Mouse (Mus musculus): ENCODE results near the gene B4galt1.

Gene B4galt1

DNA sequence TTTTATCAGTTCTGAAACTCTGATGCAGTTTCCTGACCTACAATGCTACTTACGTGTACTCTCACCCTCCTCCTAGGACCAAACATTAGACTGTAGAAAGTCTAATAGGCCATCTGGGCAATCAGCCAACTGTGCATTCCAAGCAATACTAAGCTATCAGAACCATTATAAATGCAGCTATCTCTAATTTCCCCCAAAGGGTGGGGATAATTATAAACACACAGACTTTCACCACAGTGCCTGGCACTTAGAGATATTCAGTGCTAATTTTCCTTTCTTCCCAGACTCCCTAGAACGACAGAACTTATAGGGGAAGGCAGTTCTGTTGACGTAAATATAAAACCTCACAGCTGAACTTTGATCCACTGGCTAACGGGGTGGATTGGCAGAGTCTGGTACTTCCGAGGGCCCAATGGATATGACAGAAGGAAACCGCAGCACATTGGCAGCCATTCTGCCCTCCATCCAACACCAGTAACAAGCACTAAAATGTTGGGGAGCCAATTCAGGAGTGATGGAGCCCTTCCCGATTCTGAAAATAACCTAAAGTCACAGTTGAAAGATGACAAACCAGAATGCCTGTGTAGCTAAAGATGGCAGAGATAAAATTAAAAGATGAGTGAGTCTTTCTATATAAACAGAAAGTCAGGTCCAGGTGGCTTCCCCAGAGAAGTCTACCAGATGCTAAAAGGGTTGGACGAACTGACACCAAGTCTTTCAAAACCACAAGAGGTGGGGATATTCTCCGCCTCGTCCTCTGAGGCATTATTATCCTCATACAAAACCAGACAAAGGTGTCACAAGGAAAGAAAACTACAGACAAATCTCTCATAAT is 16.1 kb downstream of the B4galt1 start:
- no peak for DNase-seq

DNA sequence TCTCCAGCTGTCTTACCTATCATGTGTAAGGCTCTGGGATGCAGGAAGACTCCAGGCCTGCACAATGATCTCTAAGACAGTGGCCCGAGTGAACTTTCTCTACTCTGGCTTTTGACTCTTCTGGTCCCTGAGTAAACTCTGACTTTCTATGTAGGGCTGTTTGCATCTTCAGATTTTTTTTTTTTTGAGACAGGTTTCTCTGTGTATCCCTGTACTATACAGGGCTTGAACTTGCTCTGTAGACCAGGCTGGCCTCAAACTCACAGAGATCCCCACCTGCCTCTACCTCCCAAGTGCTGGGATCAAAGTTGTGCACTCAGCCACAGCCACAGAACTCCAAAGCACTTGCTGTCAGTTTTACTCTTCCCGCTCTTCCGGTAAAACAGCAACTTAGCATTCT is 16.8 kb downstream of the B4galt1 start:
- DNase-seq = no peak

DNA sequence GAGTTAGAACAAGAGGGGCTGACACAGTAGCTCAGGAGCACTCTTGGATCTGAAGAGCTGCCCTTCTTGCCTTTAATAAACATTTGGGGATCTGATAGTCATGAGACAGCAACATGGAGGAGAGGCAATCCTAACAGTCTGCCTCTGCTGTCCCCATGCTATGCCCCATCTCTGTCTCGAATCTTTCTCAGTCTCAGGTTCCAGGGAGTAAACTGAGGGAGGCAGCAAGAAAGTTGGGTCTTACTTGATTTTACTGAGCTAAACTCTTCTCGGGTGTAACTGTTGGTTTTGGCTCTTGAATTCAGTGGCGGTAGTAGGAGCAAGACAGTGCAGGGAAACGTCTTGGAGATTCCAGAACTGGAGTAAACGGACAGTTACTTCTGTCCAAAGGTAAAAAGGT is 18.9 kb downstream of the B4galt1 start:
- DNase-seq = no peak

DNA sequence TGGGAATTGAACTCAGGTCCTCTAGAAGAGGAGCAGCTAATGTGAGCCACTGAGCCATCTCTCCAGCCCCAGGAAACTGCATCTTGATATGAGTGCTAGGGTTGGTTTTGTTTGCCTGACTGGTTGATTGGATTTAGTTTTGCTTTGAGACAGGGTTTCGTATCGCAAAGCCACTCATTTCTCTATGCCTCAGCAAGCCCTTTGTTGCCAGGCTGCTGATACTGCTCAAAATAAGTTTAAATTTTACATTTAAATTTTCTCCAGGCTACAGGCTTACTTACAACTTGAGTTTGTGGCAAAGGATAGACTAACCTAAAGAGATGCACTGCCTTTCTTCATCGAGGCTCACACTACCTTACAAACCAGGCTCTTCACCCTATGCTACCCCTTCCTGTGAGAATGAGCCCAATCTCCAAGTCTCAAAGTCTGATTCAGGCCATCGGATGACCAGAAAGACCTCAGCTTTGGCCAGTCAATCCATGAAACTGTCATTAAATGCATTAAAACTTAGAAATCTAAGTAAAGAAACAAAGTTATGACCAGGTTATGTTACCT is 19.5 kb downstream of the B4galt1 start:
- no peak for DNase-seq

DNA sequence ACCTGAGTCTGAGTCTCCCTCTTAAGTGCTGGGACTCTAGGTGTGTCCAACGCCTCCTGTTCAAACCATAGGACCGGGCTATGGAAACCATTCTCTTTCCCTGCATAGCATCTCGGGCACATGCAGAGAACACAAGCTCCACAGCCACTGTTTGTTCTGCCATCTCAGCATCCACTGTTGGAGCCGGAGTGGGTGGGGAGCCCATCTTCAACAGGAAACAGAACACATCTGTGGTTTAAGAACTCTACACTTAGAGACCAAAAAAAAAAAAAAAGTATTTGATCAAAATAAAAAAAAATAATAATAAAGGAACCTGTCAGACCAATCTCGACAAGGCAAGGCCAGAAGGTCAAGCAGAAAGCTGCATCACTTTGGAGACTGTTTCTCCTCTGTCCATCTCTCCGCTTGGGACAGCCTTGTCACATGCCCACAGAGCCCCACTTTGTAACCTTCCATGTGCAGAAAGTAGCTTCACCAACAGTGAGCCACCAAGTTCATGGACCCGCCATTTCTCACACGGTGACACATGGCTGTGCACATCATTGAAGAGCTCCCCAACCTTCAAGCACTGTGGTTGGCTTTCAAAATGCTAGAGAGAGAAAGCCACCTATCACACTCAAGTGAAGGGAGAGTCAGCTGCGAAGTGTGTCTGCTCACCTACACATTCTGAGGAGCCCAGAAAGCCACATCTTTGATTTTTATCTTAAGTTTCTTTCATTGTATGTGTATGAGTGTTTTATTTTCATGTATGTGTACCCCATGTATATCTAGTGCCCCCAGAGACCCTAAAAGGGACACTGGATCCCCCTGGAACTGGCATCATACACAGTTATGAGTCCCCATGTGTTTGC is 20.2 kb downstream of the B4galt1 start:
- no peak for DNase-seq

DNA sequence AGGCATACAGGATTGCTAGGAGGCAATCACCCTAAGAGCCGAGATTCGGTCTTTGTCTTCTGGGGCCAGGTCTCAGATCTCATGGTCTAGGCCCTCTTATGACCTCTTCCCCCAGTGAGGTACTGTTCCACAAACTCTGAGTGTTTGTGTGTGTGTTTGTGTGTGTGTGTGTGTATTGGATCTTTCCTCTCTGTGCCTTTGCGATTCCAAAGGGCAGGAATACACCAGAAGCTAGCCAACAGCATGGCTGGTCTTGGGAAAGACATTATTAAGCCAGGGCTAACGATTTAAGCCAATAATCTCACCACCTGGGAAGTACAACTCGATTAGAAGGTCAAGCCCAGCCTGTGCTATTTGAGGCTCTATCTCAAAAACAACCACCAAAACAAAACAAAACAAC is 23.3 kb downstream of the B4galt1 start:
- no peak for DNase-seq

DNA sequence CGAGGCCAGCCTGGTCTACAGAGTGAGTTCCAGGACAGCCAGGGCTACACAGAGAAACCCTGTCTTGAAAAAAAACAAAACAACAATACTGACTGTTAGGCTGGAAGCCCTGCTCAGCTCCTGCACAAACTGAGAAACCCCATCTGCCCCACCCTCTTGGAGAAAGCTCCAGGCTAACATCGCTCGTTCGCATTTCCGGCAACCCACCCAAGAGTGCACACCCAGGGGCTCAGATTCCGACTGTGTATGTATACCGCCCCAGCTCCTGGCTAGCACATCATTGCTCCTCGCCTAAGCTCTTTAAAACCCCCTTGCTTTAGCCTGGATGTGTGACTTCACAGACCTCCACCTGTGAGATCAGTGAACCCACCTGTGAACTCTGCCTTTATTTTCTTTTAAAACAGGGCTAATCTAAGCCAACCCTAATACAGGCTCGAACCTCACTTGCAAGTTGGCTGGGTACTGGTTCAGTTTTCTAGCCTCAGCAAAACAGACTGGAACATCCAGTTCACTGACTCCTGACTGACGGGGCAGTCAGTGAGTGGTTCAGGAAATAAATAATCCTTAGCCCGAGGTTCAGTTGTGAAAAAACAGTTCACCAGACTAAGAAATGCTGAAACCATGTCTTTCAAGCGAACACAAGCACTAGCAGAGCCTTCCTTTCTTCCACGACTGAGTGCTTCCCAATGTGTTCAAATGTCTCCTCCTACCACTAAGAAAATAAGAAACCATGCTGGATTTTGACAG is 24.0 kb downstream of the B4galt1 start:
- DNase-seq = no peak

DNA sequence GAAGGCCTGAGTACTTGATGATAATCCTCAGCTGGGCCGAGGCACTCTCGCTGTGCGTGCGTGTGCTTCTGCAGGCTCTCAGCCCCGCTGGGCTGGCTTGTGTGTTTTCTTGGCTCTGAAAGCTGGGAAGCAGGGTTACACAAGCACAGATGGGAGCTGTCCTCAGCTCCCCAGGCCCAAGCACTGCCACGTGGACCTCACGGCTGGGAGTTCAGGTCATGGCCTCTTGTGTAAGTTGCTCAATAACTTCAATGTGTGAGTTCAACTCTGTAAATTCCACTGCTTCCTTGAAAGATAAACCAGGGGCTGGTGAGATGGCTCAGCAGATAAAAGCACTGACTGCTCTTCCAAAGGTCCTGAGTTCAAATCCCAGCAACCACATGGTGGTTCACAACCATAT is 24.9 kb downstream of the B4galt1 start:
- DNase-seq = no peak

DNA sequence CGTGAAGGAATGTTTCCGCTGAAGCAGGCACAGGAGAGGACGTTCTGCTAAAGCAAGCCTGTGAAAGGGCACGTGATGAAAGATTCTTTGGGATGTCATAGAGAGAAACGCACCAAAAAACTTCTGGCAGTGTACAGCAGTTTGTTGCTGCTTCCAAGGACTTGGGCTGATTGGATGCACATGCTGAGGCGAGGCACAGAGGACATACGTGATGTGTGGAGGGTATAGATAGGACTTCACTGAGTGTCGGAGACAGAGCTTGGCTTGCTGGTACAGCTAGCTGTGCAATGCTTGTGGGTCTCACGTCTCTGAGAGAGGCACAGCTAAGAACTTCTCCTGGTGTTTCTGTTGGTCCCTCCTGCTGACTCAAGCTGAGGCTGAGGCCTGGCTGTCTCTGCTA is 25.9 kb downstream of the B4galt1 start:
- no peak for DNase-seq

DNA sequence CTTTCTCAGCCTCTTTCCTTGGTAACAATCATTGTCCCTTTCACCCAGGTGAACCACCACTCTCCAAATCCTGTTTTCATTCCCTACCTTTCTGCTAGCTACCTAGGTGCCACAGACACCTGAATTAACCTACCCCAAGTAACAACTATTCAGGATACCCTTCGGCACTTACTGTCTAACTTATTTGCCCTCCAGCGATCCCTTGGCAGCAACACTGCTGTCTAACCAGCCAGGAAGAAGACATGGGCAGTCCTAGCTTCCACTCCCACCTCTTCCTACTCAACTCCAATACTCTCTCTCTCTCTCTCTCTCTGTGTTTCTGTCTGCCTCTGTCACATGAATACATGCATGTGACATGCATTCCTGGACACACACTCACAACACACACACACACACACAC is 27.0 kb downstream of the B4galt1 start:
- no peak for DNase-seq

DNA sequence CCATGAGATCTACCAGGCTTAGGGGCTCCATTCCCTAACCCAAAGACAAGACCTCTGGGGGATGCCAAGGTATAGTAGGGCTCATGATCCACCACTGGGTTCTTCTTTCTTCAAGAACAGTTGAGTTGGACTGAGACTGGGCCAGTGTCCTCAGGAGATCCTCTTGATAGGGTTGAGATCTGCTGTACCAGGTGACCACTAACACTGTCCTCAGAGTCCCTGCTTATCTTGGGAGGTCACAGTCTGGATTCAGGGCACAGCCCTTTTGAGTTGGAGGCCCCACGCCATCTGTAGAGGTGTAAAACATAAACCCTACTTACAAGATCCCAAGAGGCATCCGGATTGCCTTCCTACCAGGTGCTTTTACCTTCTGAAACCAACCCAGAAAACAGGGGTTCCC is 27.8 kb downstream of the B4galt1 start:
- DNase-seq = no peak

DNA sequence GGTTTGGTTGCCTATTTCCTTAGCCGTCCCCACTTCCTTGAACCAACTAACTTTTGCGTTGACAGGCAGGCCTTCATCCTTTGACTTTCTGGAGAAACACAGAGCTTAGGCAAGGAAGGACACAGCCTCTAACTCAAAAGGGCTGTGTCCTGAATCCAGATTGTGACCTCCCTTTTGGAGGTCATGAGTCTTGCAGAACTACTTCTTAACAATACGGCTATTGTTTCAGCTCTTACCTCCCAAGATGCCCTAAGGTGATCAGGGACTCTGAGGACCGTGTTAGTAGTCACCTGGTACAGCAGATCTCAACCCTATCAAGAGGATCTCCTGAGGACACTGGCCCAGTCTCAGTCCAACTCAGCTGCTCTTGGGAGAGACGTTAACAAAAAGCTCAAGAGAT is 28.7 kb downstream of the B4galt1 start:
- DNase-seq = no peak

DNA sequence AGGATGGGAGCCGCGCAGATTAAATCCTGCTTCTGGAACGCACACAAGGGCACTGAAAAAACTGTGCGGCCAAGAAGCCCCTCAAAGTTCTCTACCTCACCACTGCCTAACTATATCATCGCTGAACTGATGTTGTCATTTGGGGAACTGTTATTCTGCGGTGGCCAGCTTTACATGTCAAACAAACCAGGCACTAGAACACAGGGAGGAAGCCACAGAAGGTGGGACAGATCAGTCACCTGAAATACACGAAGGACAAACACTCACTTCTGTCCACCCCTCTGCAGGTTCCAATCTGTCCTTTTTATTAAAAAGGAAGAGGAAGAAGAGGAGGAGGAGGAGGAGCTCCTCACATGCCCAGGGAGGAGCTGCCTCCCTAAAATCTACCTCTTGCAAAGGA is 29.3 kb downstream of the B4galt1 start:
- DNase-seq = no peak

DNA sequence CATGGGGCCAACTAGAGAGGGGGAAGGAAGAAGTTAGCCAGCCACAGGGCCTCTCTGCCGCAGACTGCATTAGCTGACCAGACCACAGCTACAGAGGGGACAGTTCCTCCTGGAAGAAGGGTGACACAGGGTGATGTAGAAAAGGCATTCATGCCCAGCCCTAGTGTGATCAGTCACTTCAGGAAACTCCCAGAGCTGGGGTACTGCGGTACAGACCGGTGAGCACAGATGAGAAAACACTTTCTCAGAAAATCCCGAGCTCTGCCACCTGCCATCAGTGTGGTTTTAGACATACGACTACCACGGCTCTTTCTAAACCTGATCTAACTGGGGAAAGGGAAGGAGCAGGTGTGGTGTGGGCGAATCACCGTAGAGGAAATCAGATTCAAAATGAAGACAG is 30.1 kb downstream of the B4galt1 start:
- no peak for DNase-seq

DNA sequence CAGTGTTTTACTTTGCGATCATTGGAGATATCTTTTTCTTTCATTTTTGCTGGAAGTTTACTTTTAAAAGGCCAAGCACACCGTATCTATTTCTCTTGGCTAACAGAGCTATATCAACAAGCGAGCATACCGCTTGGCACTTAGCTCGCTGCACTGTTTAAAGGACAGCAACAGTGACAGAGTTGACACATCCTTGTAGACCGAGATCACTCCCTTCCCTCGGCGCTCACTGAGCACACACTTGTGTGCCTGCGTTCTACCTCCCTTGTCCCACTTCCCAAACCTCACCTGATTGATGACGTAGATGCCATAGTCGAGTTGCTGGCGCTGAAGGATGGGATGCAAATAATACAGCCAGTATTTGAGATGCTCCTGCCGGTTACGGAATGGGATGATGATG is 30.7 kb downstream of the B4galt1 start:
- no peak for DNase-seq

DNA sequence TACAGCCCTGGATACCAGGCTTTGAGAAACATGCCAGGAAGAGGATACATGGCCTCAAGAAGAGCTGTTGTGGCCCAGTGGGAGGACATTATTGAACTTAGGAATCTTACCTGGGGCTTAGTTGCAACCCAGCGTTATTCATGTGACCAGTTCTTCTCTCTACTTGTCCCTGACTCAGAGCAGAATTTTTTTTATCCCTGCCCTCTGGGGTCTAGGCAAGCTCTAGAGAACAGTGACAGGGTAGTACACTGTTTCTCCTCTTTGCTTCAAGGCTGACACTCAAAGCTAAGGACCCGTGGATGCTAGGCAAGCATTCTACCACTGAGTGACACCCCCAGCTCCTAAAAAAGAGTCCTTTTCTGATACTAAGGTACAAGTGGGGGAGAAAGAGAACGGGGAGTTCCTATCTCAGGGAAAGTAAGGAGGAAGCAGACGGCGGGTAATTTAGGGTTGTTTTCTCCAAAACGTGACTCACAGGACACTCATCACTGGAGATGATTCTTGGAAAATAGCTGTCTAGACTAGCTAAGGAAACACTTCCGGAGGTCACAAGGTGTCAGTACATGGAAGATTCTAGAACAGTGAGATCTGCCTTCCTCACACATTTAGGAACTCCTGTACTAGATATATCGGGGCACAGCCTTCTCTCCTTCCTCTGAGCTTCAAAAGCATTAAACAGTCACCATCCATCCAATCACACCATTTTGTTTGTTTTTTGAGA is 32.3 kb downstream of the B4galt1 start:
- DNase-seq = no peak

DNA sequence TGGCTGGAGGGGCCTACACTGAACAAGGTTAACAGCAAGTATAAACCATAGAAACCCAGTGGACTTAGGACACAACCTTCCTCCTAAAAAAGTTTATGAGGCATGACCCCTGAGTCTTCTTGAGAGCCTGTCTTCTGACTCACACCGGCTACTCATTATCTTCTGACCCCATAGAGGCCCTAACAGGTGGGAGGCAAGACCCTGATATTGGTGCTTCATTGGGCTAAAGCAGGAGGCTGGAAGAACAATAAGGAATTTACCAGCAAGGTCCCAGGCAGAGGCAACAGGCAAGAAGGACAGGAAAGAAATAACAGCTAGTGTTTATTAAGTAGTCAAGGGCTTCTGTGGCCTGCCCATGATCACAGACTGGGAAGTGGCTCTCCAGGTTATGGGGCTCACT is 32.9 kb downstream of the B4galt1 start:
- no peak for DNase-seq

DNA sequence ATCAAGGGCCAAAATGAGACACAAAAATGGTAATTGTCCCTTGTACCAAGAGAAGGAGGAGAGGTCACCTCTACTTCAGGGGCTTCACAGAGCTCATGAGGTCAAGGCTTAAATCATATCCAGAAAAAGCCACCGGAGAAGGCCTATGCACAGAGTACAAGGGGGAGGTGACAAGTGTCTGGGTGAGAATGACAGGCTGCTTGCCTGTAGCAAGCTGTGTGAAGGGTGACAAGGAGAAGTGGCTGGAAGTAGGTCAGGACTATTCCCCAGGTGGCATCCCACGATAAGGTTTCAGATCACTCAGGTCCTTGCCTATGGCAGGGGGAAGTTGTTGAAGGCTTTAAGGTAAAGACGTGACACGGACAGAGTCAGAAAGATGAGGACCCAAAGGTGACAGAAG is 33.8 kb downstream of the B4galt1 start:
- no peak for DNase-seq

DNA sequence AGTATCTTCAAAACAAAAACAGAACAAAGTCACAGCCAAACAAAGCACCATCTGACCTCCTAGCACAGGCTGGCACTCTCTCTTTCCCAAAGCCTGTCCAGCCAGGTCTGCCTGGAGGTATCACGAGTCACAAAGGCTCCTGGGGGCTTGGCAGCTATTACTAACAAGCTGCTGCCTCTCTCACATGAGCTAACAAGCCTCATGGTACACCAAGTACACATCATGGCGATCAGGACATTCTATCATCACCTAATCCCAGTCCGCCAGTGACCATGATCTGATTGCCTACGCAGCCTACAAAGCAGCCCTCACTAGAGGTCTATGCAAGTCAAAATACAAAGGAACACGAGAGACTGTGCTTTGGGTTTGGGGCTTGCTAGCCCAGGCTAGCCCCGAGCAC is 34.7 kb downstream of the B4galt1 start:
- DNase-seq = no peak

DNA sequence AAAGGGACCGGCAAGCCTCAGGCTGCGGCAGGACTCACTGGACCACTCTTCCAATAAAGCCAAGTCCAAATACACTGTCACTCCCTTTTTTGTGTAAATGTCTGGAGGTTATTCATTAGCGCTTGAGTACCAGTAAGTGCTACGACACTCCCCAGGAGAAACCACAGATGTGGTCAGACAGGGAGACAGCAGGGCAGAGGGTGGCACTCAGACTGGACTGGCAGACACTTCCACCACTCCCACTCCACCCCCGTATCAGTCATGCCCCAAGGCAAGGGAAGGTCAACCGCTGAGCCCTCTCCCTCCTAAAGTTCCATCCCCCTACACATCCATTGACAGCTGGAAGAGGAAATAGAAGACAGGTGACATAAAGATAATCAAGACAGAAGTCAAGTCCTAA is 35.4 kb downstream of the B4galt1 start:
- no peak for DNase-seq

DNA sequence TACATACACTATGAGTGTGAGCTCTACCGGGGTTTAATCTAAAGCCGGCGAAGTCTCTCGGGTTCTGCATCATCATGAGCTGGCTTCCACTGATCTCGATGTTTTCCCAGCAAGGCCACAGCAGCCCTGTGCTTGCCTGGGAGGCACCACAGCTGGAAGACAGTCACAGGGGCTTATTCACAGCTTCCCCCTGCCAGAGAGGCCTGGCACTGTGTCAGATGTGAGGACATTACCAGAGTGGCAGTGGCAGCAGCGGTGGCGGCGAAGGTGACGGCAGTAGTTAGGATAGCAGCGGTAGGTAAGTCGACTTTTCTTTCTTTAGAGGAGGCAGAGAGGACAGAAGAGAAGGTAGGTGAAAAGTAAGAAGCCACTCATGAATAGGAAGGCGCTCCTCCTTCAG is 35.9 kb downstream of the B4galt1 start:
- DNase-seq = no peak

DNA sequence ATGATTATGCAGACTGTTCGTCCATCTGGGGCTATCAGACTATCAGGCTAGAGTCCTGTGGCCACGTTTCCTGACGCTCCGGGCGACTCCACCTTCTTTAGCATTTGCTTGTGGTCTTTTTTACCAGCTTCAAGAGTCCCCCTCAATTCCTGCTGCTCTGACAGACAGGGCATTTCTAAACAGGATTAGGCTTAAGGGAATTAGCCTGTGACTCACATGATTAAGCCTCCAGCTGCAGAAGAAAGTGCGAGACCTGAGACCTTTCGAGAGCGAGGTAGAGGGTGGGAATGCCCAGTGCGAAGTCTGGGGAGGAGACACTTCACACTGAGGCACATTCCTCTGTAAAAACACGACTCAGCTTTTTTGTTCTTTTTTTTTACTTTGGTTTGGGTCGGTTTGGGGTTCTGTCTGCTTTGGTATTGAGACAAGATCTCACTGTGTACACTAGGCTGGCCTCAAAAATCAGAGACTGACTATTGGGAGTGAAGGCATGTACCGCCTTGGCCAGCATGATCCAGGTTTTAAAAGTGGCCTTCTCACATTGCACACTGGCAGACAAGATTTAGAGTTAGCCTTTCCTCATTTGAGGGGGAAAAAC is 37.9 kb downstream of the B4galt1 start:
- no peak for DNase-seq

All from cerebellum, adult 9-10 months (tissue).